Mouse (Mus musculus) forebrain, embryonic 11.5 days (tissue): ENCODE data around the gene Cdc34. TPM values are rescaled to one million over a fixed set of nuclear protein-coding genes. Genes with fewer than 3 reads are reported as not detected.

Experiments used
- ATAC-seq: fragments of 200-750 bp; cut with Nextera tagmentation; replicated peaks from 2 replicates; pipeline ENCODE4 v1.8.0; 2017; ENCODE audit warnings: moderate TSS enrichment; ENCODE audit not compliant: low FRiP score
- DNase-seq: peaks from one replicate; pipeline ENCODE4 v3.0.0-alpha.2; 2017; ENCODE audit warnings: low spot score
- H3K27ac ChIP-seq: fragments of 300-500 bp; sonication (generic); 2 replicates; pipeline ENCODE4 v1.5.1; 2014; ENCODE audit warnings: low read depth, low read length
- H3K27me3 ChIP-seq: fragments of 300-500 bp; sonication (generic); 2 replicates; pipeline ENCODE4 v1.6.1; 2014; ENCODE audit warnings: mild to moderate bottlenecking, low read length, mixed read lengths; ENCODE audit not compliant: control insufficient read depth, insufficient read depth
- H3K36me3 ChIP-seq: fragments of 300-500 bp; sonication (generic); 2 replicates; pipeline ENCODE4 v1.6.1; 2014; ENCODE audit warnings: mild to moderate bottlenecking, low read length, moderate library complexity, mixed read lengths; ENCODE audit not compliant: control insufficient read depth, insufficient read depth
- H3K4me1 ChIP-seq: fragments of 300-500 bp; sonication (generic); replicated peaks from 2 replicates; pipeline ENCODE4 v1.6.1; 2014; ENCODE audit warnings: low read length, mixed read lengths; ENCODE audit not compliant: control insufficient read depth, insufficient read depth
- H3K4me2 ChIP-seq: fragments of 300-500 bp; sonication (generic); 2 replicates; pipeline ENCODE4 v1.6.1; 2014; ENCODE audit warnings: low read depth, mild to moderate bottlenecking, low read length, moderate library complexity, mixed read lengths; ENCODE audit not compliant: severe bottlenecking
- H3K4me3 ChIP-seq: fragments of 300-500 bp; sonication (generic); 2 replicates; pipeline ENCODE4 v1.5.1; 2014; ENCODE audit warnings: low read depth, low read length
- H3K9ac ChIP-seq: fragments of 300-500 bp; sonication (generic); 2 replicates; pipeline ENCODE4 v1.6.1; 2014; ENCODE audit warnings: low read length
- H3K9me3 ChIP-seq: fragments of 300-500 bp; sonication (generic); 2 replicates; pipeline ENCODE4 v1.6.1; 2016; ENCODE audit warnings: low read length, mixed read lengths; ENCODE audit not compliant: control insufficient read depth
- WGBS: fragments of 180-500 bp; shearing (Covaris S2); extraction: QIAGEN DNeasy Blood & Tissue Kit; methylation state at CpG from one replicate; pipeline ENCODE4 v1.1.7; 2014; 5-methylcytosine and 5-hydroxymethylcytosine counted together
- polyA plus RNA-seq: library from polyadenylated mRNA; unstranded; fragments of >200 nt; fragmentation: Nextera tagmentation; extraction: Ambion mirVana; gene quantifications from 2 replicates; pipeline ENCODE4 v1.2.1, GENCODE M21; 2014

Gene Cdc34
- polyA plus RNA-seq, 1 experiment from 2014 or later, result 180 TPM

DNA sequence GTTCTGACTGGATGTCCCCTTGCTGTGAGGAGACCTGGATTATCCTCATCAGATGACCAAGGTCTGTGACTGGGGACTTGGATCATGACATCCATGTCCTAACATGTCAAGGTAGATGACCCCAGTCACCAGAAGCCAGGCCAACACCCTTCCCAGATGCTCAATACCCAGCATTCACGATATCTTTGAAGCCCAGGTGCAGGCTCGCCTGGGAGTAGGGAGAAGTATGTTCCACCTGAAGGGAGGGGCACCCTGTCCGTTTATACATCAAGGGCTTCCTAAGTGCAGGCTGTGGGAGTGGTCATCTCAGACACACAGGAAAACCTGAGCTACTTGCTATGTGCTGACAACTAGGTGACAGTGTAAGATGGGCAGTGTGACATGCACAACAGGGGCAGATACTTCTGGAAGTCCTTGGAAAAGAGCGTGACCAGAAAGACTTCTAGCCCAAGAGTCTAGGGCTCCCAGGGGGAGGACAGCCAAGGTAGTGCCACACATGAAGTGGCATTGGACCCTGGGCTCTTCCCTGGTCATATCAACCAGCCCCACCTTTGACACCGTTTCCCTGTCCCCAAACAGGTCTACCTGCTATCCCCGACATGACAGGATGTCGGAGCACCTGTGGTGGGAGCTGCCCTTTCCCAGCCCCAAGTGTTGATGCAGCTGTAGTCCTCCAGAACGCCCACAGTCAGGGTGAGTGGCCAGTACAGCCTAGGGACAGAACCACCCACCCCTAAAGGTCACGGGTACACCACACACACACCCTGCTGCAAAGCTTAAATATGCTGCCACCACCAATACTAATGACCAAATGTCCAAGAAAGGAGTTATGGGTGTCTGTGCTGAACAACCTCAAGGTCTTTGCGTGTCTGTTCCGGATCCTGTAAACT lies 1.1 kb upstream of the Cdc34 start:
- WGBS, result 41% methylated on average over 11 of the region's 11 CpGs
- peak overlapping the region; percentile 71 for H3K4me3 ChIP-seq
- peak overlapping the region; percentile 43 for H3K9ac ChIP-seq
- H3K27ac ChIP-seq, result peak overlapping the region; percentile 77; the same call in 1 of the 2 replicates
- H3K4me2 ChIP-seq, result peak overlapping the region; percentile 59
- H3K4me1 ChIP-seq, result peaks cover 14% of the 10 kb centered on the region
- no peaks in the 10 kb centered on the region for H3K9me3 ChIP-seq
- H3K36me3 ChIP-seq, result no peaks in the 10 kb centered on the region; the same call in 1 of the 2 replicates
- H3K27me3 ChIP-seq, result no peaks in the 10 kb centered on the region
- ATAC-seq, result peak; percentile 51
- no peak for DNase-seq

DNA sequence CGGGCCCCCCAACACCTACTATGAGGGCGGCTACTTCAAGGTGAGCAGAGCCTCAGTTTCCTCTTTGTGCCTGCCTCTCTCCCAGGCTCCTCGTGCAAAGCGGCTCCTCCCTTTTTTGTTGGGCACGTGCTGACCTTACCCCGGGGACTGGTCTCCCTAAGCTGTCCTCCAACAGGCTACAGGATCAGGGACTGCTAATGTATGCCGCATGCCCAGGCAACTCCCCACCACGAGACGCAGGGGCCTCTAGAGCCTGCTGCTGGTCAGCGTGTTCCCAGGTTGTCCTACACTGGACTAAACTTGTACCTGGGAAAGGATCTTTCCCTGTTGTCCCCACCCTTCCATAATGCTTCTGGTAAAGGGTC lies 538 bp downstream of the Cdc34 start:
- 3% methylated on average over 10 of the region's 10 CpGs for WGBS
- ATAC-seq (peak; percentile 9; the same call in 1 of the 2 replicates), DNase-seq (peak; percentile 70)

DNA sequence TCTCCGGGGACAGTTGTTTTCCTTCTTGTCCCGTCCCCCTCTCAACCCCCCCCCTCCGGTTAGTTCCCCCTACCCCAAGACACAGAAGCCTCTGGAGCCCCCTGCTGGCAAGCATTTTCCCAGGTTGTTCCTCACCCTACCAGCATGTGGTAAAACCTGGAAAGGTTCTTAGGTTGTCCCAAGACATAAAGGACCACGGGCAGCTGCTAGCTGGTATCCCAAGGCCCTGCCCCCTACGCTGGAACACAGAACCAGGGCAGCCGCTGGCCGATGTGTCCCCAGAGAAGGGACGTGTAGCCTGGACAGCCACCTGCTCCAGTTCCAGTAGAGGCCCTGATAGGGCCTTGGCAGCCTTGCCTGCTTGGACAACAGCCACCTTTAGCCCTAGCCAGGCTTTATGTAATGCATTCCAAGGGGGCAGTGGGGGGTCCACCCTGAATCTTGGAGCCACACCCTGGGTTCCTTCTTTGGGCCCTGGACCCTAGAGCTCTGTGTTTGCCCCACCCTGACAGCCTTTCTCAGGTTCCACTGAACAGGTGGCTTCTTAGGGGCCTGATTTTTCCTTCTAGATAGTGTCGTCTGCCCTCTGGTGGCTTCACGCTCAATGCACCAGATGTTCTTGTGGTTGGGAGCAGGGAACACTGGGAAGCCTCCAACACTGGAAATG lies 1.1 kb downstream of the Cdc34 start:
- 6% methylated on average over 10 of the region's 10 CpGs for WGBS
- peaks cover 14% of the 10 kb centered on the region for H3K4me1 ChIP-seq

More for the DNA sequence above, 538 bp downstream of the Cdc34 start:
- Histone ChIP-seq H3K36me3 (peaks cover 5% of the 10 kb centered on the region; the same call in 1 of the 2 replicates), H3K4me2 (peak overlapping the region; percentile 92), H3K27me3 (no peaks in the 10 kb centered on the region), H3K9me3 (no peaks in the 10 kb centered on the region), H3K9ac (peak overlapping the region; percentile 76), H3K4me1 (peaks cover 14% of the 10 kb centered on the region), H3K27ac (no peak overlapping the region), H3K4me3 (peak overlapping the region; percentile 71)

DNA sequence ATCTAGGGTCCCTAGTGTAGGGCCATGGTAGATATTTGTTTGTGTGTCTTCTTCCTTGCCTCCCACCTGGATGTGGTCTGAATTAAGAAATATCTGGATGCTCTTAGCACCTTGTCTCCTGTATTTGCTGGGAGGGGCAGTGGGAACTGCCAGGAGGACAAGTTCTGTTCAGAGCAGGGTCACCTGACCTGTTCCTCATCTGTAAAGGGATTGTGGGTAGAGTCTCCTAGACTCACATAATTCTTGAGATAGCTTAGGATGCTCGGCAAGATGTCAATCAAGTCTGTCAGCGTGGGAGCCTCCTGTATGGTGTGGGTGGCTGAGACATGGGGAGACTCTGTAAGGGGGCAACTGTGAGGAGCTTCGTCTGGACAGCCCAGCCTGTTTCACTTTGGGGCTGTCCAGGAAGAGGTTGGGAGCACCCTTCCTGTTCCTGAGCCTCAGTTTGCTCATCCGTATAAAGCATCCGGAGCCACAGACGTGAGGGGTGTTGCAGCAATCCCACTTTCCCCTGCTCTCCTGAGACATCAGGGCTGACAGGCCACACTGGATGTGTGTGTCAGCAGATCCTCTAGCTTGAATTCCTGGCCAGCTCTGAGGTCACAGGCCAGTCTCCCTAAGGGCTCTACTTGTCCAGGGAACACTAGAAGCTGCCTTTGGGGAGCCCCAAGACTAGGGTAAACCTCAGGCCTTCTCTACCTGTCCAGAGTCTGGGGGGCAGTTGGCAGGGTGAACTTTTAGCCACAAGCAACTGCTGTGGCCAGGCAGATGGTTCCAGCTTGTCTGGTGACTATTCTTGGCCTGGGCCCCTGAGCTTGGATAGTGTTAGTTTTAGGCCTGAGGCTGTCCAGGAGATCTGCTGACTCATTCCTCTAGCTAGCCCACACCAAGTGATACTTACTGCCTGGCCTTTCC lies 2.0 kb downstream of the Cdc34 start:
- no peaks in the 10 kb centered on the region for H3K27me3 ChIP-seq
- no peak overlapping the region for H3K27ac ChIP-seq
- H3K9ac ChIP-seq, result peak overlapping the region; percentile 76; the same call in 1 of the 2 replicates
- WGBS, result 93% methylated on average over 6 of the region's 6 CpGs
- DNase-seq (no peak), ATAC-seq (no peak)
- H3K4me3 ChIP-seq, result peak overlapping the region; percentile 71
- H3K4me1 ChIP-seq, result peaks cover 14% of the 10 kb centered on the region
- H3K36me3 ChIP-seq, result peaks cover 14% of the 10 kb centered on the region; the same call in 1 of the 2 replicates
- H3K4me2 ChIP-seq, result peak overlapping the region; percentile 92
- no peaks in the 10 kb centered on the region for H3K9me3 ChIP-seq

More for the DNA sequence above, 1.1 kb downstream of the Cdc34 start:
- H3K4me3 ChIP-seq, result peak overlapping the region; percentile 71
- DNase-seq, result no peak
- H3K9me3 ChIP-seq, result no peaks in the 10 kb centered on the region
- ATAC-seq, result no peak
- H3K36me3 ChIP-seq, result peaks cover 8% of the 10 kb centered on the region; the same call in 1 of the 2 replicates
- peak overlapping the region; percentile 76 for H3K9ac ChIP-seq
- H3K4me2 ChIP-seq, result peak overlapping the region; percentile 92
- no peaks in the 10 kb centered on the region for H3K27me3 ChIP-seq
- no peak overlapping the region for H3K27ac ChIP-seq

DNA sequence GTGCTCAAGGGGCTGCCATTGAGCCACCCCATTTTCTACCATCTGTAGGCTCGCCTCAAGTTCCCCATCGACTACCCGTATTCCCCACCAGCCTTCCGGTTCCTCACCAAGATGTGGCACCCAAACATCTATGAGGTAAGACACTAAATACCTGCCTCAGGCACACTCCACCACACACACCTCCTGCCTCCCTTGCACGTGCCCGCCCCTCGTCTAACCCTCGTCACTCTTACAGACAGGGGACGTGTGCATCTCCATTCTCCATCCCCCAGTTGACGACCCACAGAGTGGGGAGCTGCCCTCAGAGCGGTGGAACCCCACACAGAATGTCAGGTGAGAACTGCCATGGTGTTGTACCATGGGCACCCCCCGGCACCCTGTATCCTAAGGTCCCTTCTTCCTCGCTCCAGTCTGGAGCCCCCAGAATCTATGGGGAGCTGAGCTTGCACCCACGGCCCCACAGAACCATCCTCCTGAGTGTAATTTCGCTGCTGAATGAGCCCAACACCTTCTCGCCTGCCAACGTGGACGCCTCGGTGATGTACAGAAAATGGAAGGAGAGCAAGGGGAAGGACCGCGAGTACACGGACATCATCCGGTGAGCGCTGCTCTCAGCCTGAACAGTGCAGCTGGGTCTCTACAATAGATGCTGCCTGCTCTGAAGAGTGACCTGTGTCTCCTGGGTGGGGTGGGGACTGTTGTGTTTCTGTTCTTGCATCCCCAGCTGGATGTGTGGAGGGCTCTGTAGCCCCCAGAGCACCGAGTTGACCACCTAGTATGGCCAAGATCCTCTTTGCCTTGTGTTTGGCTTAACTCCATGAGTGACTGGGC lies 3.0 kb downstream of the Cdc34 start:
- Histone ChIP-seq H3K9me3 (no peaks in the 10 kb centered on the region), H3K4me3 (no peak overlapping the region), H3K4me2 (no peak overlapping the region), H3K27me3 (no peaks in the 10 kb centered on the region), H3K9ac (no peak overlapping the region), H3K4me1 (peaks cover 14% of the 10 kb centered on the region), H3K36me3 (peaks cover 16% of the 10 kb centered on the region; the same call in 1 of the 2 replicates), H3K27ac (no peak overlapping the region)
- no peak for DNase-seq
- 95% methylated on average over 25 of the region's 25 CpGs for WGBS
- no peak for ATAC-seq

DNA sequence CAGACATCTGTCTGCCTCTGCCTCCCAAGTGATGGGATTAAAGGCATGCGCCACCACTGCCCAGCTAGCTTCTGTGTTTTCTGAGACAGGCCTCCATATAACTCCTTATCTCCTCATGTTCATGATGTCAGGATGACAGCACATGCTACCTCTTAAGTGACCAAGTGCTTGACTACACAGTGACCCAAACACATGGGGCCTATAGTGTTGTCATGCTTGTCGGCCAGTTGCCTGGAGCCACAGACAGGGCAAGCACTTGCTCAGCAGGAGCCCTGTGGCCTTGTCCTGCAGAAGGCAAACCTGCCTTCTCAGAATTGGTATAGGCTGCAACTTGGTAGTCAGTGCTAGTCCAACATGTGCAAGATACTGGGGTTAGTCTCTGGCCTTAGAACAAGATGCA lies 4.2 kb downstream of the Cdc34 start:
- Histone ChIP-seq H3K27ac (no peak overlapping the region), H3K4me1 (peaks cover 9% of the 10 kb centered on the region), H3K9me3 (no peaks in the 10 kb centered on the region), H3K4me2 (no peak overlapping the region), H3K27me3 (no peaks in the 10 kb centered on the region), H3K9ac (no peak overlapping the region), H3K36me3 (peaks cover 16% of the 10 kb centered on the region; the same call in 1 of the 2 replicates), H3K4me3 (no peak overlapping the region)
- ATAC-seq, result no peak
- no peak for DNase-seq
- WGBS, result 82% methylated on average over 2 of the region's 2 CpGs

DNA sequence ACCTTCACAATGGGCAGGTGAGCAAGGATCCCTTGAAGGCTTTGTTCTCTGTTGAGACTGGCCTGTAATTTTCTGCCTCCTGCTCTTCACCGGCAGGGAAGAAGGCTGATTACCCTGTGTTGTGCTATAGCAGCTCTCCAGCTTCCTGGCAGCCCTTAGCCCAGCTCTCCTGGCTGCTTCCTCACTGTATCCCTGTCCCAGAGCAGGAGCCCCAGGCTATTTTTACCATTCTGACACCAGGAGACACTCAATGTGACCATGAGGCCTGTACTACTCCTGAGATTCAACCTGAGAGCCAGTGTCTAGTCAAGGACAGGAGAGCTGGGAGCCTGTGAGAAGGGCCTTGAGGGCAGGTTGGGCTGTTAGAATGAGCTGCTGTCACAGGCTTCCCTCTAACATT lies 4.7 kb downstream of the Cdc34 start:
- H3K4me3 ChIP-seq, result no peak overlapping the region
- no peak for DNase-seq
- peaks cover 9% of the 10 kb centered on the region for H3K4me1 ChIP-seq
- H3K9me3 ChIP-seq, result no peaks in the 10 kb centered on the region
- no peaks in the 10 kb centered on the region for H3K27me3 ChIP-seq
- WGBS, result 100% methylated on average over 1 of the region's 1 CpGs
- no peak overlapping the region for H3K27ac ChIP-seq
- H3K4me2 ChIP-seq, result no peak overlapping the region
- no peak for ATAC-seq
- no peak overlapping the region for H3K9ac ChIP-seq
- H3K36me3 ChIP-seq, result peaks cover 16% of the 10 kb centered on the region; the same call in 1 of the 2 replicates
